Comparison of ENCODE assay signal across 8 mouse cellular contexts in genomic region chr1:72255854-72256175, GRCm38 (mm10). TPM values are rescaled to one million over a fixed set of nuclear protein-coding genes. Genes with fewer than 3 reads are reported as not detected.
DNase-seq lines count a peak whose midpoint lies in the region; ATAC-seq and TF ChIP-seq lines count a peak whose summit lies in the region.

No protein-coding gene starts in this region.

- H3K27ac ChIP-seq in thymus, adult 2 months (ENCODE audit: control insufficient read depth, insufficient read depth, low read length) = peak overlapping the region; percentile 31; the same call in 1 of the 2 replicates
- peak overlapping the region; percentile 94 for H3K27ac ChIP-seq in liver, postnatal 0 days (ENCODE audit: low read depth)

- TF ChIP-seq POLR2A in thymus, adult 2 months (IDR thresholded peaks at IDR 0.05; ENCODE audit: control insufficient read depth, extremely low read depth, insufficient read depth, low read length, poor library complexity) = no peak

- DNase-seq in embryo, embryonic 11 days = peak; percentile 43
- DNase-seq in embryo, embryonic 10.5 days (ENCODE audit: low spot score) = no peak
- no peak for DNase-seq in thymus, adult 2 months
- no peak for DNase-seq in thymus, postnatal 0 days (ENCODE audit: low spot score)
- DNase-seq in liver, postnatal 0 days = no peak
- no peak for DNase-seq in adrenal gland, adult 2 months
- no peak for DNase-seq in spleen, postnatal 36 days (ENCODE audit: low spot score in 2 of 2)
- DNase-seq in urinary bladder, postnatal 10 days (ENCODE audit: low spot score) = no peak

- 79% methylated on average over 11 of the region's 11 CpGs for WGBS in thymus, adult 2 months
- WGBS in liver, postnatal 0 days (ENCODE audit: insufficient replicate concordance) = 49% methylated on average over 11 of the region's 11 CpGs

- no peaks in the 10 kb centered on the region for H3K9me3 ChIP-seq in liver, postnatal 0 days (ENCODE audit: low read length)

- no peak for TF ChIP-seq EP300 in liver, postnatal 0 days (IDR thresholded peaks at IDR 0.05; ENCODE audit: low read depth)

- H3K9ac ChIP-seq in liver, postnatal 0 days (replicated peaks) = no peak overlapping the region

- TF ChIP-seq CTCF in thymus, adult 2 months (IDR thresholded peaks at IDR 0.05; ENCODE audit: borderline replicate concordance, control insufficient read depth, extremely low read depth, insufficient read depth, low read length, poor library complexity) = no peak
- no peak for TF ChIP-seq CTCF in liver, postnatal 0 days (IDR thresholded peaks at IDR 0.05; ENCODE audit: low read depth)

- H3K36me3 ChIP-seq in thymus, adult 2 months (ENCODE audit: control insufficient read depth, insufficient read depth, low read length) = no peaks in the 10 kb centered on the region
- no peaks in the 10 kb centered on the region for H3K36me3 ChIP-seq in liver, postnatal 0 days (replicated peaks; ENCODE audit: insufficient read depth, low read length)

- peak overlapping the region; percentile 86; the same call in 1 of the 2 replicates for H3K4me2 ChIP-seq in liver, postnatal 0 days (ENCODE audit: low read depth, low read length)

- no peaks in the 10 kb centered on the region for H3K27me3 ChIP-seq in thymus, adult 2 months (ENCODE audit: control insufficient read depth, insufficient read depth, low read length)
- no peaks in the 10 kb centered on the region for H3K27me3 ChIP-seq in liver, postnatal 0 days (ENCODE audit: insufficient read depth, low read length)

- no peak for ATAC-seq in liver, postnatal 0 days

- H3K4me1 ChIP-seq in thymus, adult 2 months (replicated peaks; ENCODE audit: control insufficient read depth, insufficient read depth, low read length) = peaks cover 9% of the 10 kb centered on the region
- peaks cover 22% of the 10 kb centered on the region for H3K4me1 ChIP-seq in liver, postnatal 0 days (ENCODE audit: insufficient read depth)

- H3K4me3 ChIP-seq in thymus, adult 2 months (ENCODE audit: control insufficient read depth, insufficient read depth, low read length) = no peak overlapping the region
- no peak overlapping the region for H3K4me3 ChIP-seq in liver, postnatal 0 days (ENCODE audit: low read depth, low read length)

RNA-seq across cellular contexts. Expression of gene Pecr, which starts 28.3 kb away (rescaled TPM):
- 3.6 TPM in 2 replicates for polyA plus RNA-seq in thymus, adult 2 months (2012; rRNA removed)
- 15.3 and 15.6 TPM in 2 replicates for polyA plus RNA-seq in thymus, postnatal 0 days (2015; fragmentation: Nextera tagmentation; extraction: Ambion mirVana)
- polyA plus RNA-seq in liver, postnatal 0 days (2015; fragmentation: Nextera tagmentation; extraction: Ambion mirVana) = 132 and 143 TPM in 2 replicates
- 10 to 100 TPM; 20.4 to 33.6 TPM for total RNA-seq in adrenal gland, adult 2 months (2021)
- 6.6 and 7.0 TPM in 2 replicates for polyA plus RNA-seq in adrenal gland, adult 2 months (2012; rRNA removed)

RNA-seq across cellular contexts. Expression of gene Tmem169, which starts 28.4 kb away (rescaled TPM):
- 0.46 and 0.89 TPM in 2 replicates for polyA plus RNA-seq in thymus, adult 2 months (2012; rRNA removed)
- polyA plus RNA-seq in thymus, postnatal 0 days (2015; fragmentation: Nextera tagmentation; extraction: Ambion mirVana) = 7.1 and 8.0 TPM in 2 replicates
- polyA plus RNA-seq in liver, postnatal 0 days (2015; fragmentation: Nextera tagmentation; extraction: Ambion mirVana) = 0.22 and 0.29 TPM in 2 replicates
- under 1 TPM; 0.66 to 0.75 TPM for total RNA-seq in adrenal gland, adult 2 months (2021)
- polyA plus RNA-seq in adrenal gland, adult 2 months (2012; rRNA removed) = 0.16 and 0.19 TPM in 2 replicates

RNA-seq across cellular contexts. Expression of gene Mreg, which starts 43.7 kb away (rescaled TPM):
- polyA plus RNA-seq in thymus, adult 2 months (2012; rRNA removed) = 20.6 and 28.0 TPM in 2 replicates
- 74.9 and 80.1 TPM in 2 replicates for polyA plus RNA-seq in thymus, postnatal 0 days (2015; fragmentation: Nextera tagmentation; extraction: Ambion mirVana)
- polyA plus RNA-seq in liver, postnatal 0 days (2015; fragmentation: Nextera tagmentation; extraction: Ambion mirVana) = 10.0 and 10.5 TPM in 2 replicates
- 1 to 10 TPM; 1.8 to 2.9 TPM for total RNA-seq in adrenal gland, adult 2 months (2021)
- 0.22 and 0.49 TPM in 2 replicates for polyA plus RNA-seq in adrenal gland, adult 2 months (2012; rRNA removed)

RNA-seq across cellular contexts. Expression of gene Xrcc5, which starts 51.4 kb away (rescaled TPM):
- 4.0 and 4.7 TPM in 2 replicates for polyA plus RNA-seq in thymus, adult 2 months (2012; rRNA removed)
- 51.1 and 53.0 TPM in 2 replicates for polyA plus RNA-seq in thymus, postnatal 0 days (2015; fragmentation: Nextera tagmentation; extraction: Ambion mirVana)
- 10.3 and 10.8 TPM in 2 replicates for polyA plus RNA-seq in liver, postnatal 0 days (2015; fragmentation: Nextera tagmentation; extraction: Ambion mirVana)
- 10 to 100 TPM in 1 of 2 experiments, 1 to 10 TPM in 1; 7.4 to 13.3 TPM for total RNA-seq in adrenal gland, adult 2 months (2021)
- polyA plus RNA-seq in adrenal gland, adult 2 months (2012; rRNA removed) = 0.33 and 0.63 TPM in 2 replicates
